In the genomic region with DNA sequence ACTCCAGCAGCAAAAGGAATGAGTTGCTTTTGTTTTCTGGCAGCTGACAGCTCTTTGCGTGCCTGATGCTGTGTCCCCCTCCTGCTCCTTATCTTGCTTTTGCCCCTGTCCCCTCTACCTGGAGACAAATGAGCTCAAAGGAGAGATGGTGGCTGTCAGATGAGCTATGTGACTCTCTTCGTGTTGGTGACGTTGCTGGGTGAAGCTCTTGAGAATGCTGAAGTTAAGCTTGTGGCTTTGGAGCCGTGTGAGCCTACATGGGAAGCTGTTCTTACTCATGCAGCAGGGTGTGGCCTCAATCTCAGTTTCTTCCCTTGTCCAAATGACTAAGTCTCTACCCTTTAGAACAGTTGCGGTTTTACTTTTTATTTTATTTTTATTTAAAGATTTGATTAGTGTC, we compare ENCODE assay signal across 11 mouse cellular contexts. TPM values are rescaled to one million over a fixed set of nuclear protein-coding genes. Genes with fewer than 3 reads are reported as not detected.
DNase-seq lines count a peak whose midpoint lies in the region; ATAC-seq and TF ChIP-seq lines count a peak whose summit lies in the region.
"Had no signal": no experiment of that assay in that cellular context is flagged by ENCODE, and none has a peak within 500 bp of the region (broad histone marks: within the 10 kb centered on the region; RNA-seq: fewer than 3 reads in every experiment).

No protein-coding gene starts in this region.

- peak; percentile 30; the same call in 1 of the 2 replicates for ATAC-seq in lung, postnatal 0 days
- peak; percentile 57 for ATAC-seq in activated CD4-positive, CD25-positive, alpha-beta regulatory T cell, adult 4 months
- ATAC-seq: Patski had no signal

- TF ChIP-seq CTCF in lung, postnatal 0 days (IDR thresholded peaks at IDR 0.05), result no peak

- no peak overlapping the region for H3K4me2 ChIP-seq in lung, postnatal 0 days (replicated peaks; ENCODE audit: low read depth, low read length)

- peak; percentile 14 for DNase-seq in lung, postnatal 0 days (ENCODE audit: low spot score)
- no peak for DNase-seq in lung, postnatal 10 days
- DNase-seq in fibroblast of lung, adult 2 months (ENCODE audit: low read depth), result peak; percentile 48
- DNase-seq in skeletal muscle tissue, adult 2 months (ENCODE audit: low read depth, low spot score), result peak; percentile 10
- DNase-seq in gastrocnemius, adult 18-20 months (ENCODE audit: low spot score), result no peak
- no peak for DNase-seq in right cerebral cortex, postnatal 10 days (ENCODE audit: low spot score in 2 of 2)
- DNase-seq: kidney, adult 18-20 months; right cerebral cortex, adult 18-20 months had no signal

- no peaks in the 10 kb centered on the region for H3K36me3 ChIP-seq in lung, postnatal 0 days (ENCODE audit: insufficient read depth, low read length)
- H3K36me3 ChIP-seq: hindbrain, embryonic 10.5 days had no signal

- H3K9me3 ChIP-seq in lung, postnatal 0 days (ENCODE audit: low read length), result no peaks in the 10 kb centered on the region
- H3K9me3 ChIP-seq: hindbrain, embryonic 10.5 days had no signal

- no peaks in the 10 kb centered on the region for H3K27me3 ChIP-seq in lung, postnatal 0 days (replicated peaks; ENCODE audit: insufficient read depth, low read length)
- H3K27me3 ChIP-seq: Patski had no signal

- H3K4me1 ChIP-seq in lung, postnatal 0 days (ENCODE audit: insufficient read depth, low read depth, low read length), result no peaks in the 10 kb centered on the region
- H3K4me1 ChIP-seq: hindbrain, embryonic 10.5 days had no signal

- H3K9ac ChIP-seq in lung, postnatal 0 days (replicated peaks; ENCODE audit: low read depth), result no peak overlapping the region

- no peak for TF ChIP-seq EP300 in lung, postnatal 0 days (IDR thresholded peaks at IDR 0.05)

- WGBS in lung, postnatal 0 days, result 37% methylated on average over 5 of the region's 5 CpGs

- H3K27ac ChIP-seq in lung, postnatal 0 days (ENCODE audit: low read length), result no peak overlapping the region
- H3K27ac ChIP-seq: hindbrain, embryonic 10.5 days had no signal

- H3K4me3 ChIP-seq in lung, postnatal 0 days (ENCODE audit: low read depth, low read length), result no peak overlapping the region
- H3K4me3 ChIP-seq: hindbrain, embryonic 10.5 days had no signal

RNA-seq across cellular contexts. Expression of a gene that starts 7.2 kb away (rescaled TPM):
- polyA plus RNA-seq in lung, postnatal 0 days (2015; fragmentation: Nextera tagmentation; extraction: Ambion mirVana), result 0.58 and 0.66 TPM in 2 replicates
- 1 to 10 TPM; 5.5 to 8.1 TPM for polyA plus RNA-seq in activated CD4-positive, CD25-positive, alpha-beta regulatory T cell, adult 4 months (2017; shearing (Covaris generic))
- total RNA-seq in gastrocnemius, adult 18-20 months (2021), result not detected
- polyA plus RNA-seq: Patski had no signal

RNA-seq across cellular contexts. Expression of a gene that starts 25.2 kb away (rescaled TPM):
- 55.9 and 56.7 TPM in 2 replicates for polyA plus RNA-seq in lung, postnatal 0 days (2015; fragmentation: Nextera tagmentation; extraction: Ambion mirVana)
- 10 to 100 TPM; 41.5 to 42.1 TPM for polyA plus RNA-seq in activated CD4-positive, CD25-positive, alpha-beta regulatory T cell, adult 4 months (2017; shearing (Covaris generic))
- total RNA-seq in gastrocnemius, adult 18-20 months (2021), result 10 to 100 TPM; 15.8 to 16.6 TPM

Comparison
In these comparisons a context has a peak if more than half of its experiments do, and no peak if none do; other contexts are left out.
1. DNase-seq: peak in lung, postnatal 0 days (single experiment), fibroblast of lung, adult 2 months (single experiment) and skeletal muscle tissue, adult 2 months (single experiment); none in lung, postnatal 10 days (single experiment), gastrocnemius, adult 18-20 months (single experiment) and right cerebral cortex, postnatal 10 days (0 of 2).